Mouse (Mus musculus) kidney, adult 2 months (tissue): ENCODE results near the gene Wdr92.

ENCODE experiments used
- CTCF ChIP-seq: fragments of 200-500 bp; conservative IDR thresholded peaks from 2 replicates; pipeline ENCODE4 v1.5.1; 2011; ENCODE audit warnings: low read depth, mild to moderate bottlenecking, control low read depth, low read length, moderate library complexity, mixed read lengths; ENCODE audit not compliant: insufficient read depth, insufficient read length
- POLR2A ChIP-seq: fragments of 200-500 bp; IDR thresholded peaks from one replicate; pipeline ENCODE4 v1.6.1; 2011; ENCODE audit warnings: low read depth, low read length, control low read depth

DNA sequence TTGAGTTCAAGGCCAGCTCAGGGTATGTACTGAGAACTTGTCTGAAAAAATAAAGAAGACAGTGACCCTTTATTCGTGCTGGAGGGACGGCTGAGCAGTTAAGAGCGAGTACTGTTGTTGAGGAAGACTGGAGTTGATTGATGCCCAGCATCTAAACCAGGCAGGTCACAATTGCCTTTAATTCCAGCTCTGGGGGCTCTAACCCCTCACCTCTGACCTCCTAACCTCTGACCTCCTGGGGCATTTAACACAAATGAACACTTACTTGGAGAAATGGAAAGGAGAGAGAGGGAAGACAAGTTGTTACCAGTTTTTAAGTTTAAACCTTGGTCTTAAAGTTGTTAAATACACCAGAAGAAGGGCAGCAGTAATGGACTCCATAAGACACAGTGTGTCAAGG, 6.9 kb downstream of the Wdr92 start:
- TF ChIP-seq CTCF (no peak), POLR2A (no peak)
